Mouse (Mus musculus): ENCODE data around the gene Gm7358.
"Not testable (repeated sequence)": the region's sequence is repeated elsewhere in the genome, so short reads cannot be mapped to it uniquely, and the experiment has no call there.

The Gm7358 gene

DNA sequence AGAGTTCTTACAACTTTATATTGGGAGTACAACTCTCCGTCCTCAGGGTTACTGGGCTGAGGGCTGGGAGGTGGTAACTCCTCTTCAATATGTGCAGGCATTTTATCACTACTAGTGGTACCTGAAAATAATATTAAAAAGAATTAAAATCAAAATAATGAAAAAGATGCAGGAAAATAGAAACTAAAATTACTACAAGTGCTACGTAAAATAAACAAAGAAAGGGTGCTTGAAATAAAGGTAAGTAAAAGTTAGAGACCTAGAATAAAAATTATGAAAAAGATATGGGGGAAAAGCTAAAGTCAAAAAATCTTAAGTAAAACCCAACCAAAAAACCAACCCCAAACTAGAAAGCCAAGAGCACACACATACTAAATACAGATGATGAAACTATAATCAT lies at the start of gene Gm7358:
Gene Gm7358, minus strand, starts transcription at position 101 of the 400 bp plus-strand sequence.
- not testable (repeated sequence) for DNase-seq

- not testable (repeated sequence) for DNase-seq
Measured at GRCm38 (mm10) chr17:14103018-14103417, 43.7 kb upstream of the Gm7358 start.

DNA sequence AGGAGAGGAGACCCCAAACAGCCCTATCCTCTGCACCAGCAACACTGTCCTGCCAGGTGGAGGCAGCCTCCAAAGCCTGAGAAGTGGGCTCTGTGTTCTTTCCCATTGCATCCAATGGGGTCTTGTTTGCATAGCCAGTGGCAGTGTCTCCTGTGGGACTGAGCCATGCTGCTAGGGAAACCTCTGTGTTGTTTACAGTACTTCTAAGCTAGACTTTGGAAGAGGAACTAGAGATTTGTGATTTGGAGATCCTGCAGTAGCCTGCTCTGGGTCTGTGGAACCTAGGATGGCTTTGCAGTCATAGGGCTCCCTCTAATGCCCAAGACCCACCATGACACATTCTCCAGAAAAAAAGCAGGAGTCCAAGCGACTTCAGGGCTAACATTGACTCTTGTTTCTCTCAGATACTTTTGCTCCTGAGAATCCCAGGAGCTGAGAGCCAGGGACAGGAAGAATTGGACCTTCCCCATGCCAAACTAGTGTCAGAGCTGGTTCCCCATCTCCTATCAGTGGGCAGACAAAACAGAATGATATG lies 42.2 kb upstream of the Gm7358 start:
- not testable (repeated sequence) for DNase-seq

- not testable (repeated sequence) for DNase-seq
Measured at GRCm38 (mm10) chr17:14099886-14100285, 40.6 kb upstream of the Gm7358 start.

GRCm38 (mm10) chr17:14094165-14094564 lies 34.8 kb upstream of the Gm7358 start:
- not testable (repeated sequence) for DNase-seq

GRCm38 (mm10) chr17:14086629-14087028 lies 27.3 kb upstream of the Gm7358 start:
- not testable (repeated sequence) for DNase-seq

DNA sequence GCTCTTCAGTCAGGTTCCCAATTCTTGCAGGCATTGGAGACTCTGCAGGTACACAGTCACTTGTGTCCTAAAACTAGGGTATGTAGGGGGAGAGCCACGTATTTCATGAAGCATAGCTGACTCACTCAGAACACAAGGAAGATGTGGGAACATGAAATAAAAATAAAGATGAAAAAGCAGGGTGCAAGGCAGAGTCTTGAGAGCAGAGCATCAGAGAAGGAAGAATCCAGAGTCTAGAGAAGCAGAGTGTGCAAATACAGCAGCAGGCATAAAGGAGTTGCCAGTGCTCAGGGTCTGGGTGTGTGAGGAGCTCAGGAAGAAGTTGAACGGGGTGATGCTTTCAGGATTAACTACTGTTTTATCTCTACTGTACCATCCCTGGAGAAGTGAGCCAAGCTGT lies 17.5 kb downstream of the Gm7358 start:
- DNase-seq: not testable (repeated sequence)

- DNase-seq: not testable (repeated sequence)
Measured at GRCm38 (mm10) chr17:14037012-14037411, 22.3 kb downstream of the Gm7358 start.

- DNase-seq: not testable (repeated sequence)
Measured at GRCm38 (mm10) chr17:14036113-14036512, 23.2 kb downstream of the Gm7358 start.

Measured in right cerebral cortex, adult 18-20 months (tissue).